Mouse (Mus musculus) NIH3T3 (cell line): ENCODE measurements at regions not wholly inside any gene's neighbourhood (a gene's known extent, or its start where the extent isn't known, plus 50 kb on each side); places are given as distances from the start of the nearest gene placed in this dataset.
A peak's percentile ranks its signal among the peaks of the same experiment; 100 is the strongest.

ENCODE experiments used
- DNase-seq: peaks from one replicate; pipeline ENCODE4 v3.0.0-alpha.2; 2012; ENCODE audit warnings: low read depth

- no peak for DNase-seq
These were observed 192.8 kb upstream of the Hes1 start for GRCm38 (mm10) chr16:29871395-29871794.

- no peak for DNase-seq
These were observed 188.0 kb upstream of the Hes1 start for GRCm38 (mm10) chr16:29876196-29876595.

GRCm38 (mm10) chr16:29877372-29878123 lies 186.6 kb upstream of the Hes1 start:
- no peak for DNase-seq

- DNase-seq: no peak
These were observed 184.5 kb upstream of the Hes1 start for GRCm38 (mm10) chr16:29879665-29880064.

- DNase-seq: no peak
These were observed 182.7 kb upstream of the Hes1 start for GRCm38 (mm10) chr16:29881497-29881896.

GRCm38 (mm10) chr16:29882226-29882972 lies 181.8 kb upstream of the Hes1 start:
- peak; percentile 71 for DNase-seq

- DNase-seq: no peak
These were observed 180.8 kb upstream of the Hes1 start for GRCm38 (mm10) chr16:29883252-29883992.

- DNase-seq: peak; percentile 36
These were observed 179.3 kb upstream of the Hes1 start for GRCm38 (mm10) chr16:29884899-29885298.

GRCm38 (mm10) chr16:29886755-29887154 lies 177.4 kb upstream of the Hes1 start:
- DNase-seq: peak; percentile 5

- no peak for DNase-seq
These were observed 174.8 kb upstream of the Hes1 start for GRCm38 (mm10) chr16:29889346-29889745.

GRCm38 (mm10) chr16:29891472-29891871 lies 172.7 kb upstream of the Hes1 start:
- no peak for DNase-seq

GRCm38 (mm10) chr16:29893871-29894828 lies 170.0 kb upstream of the Hes1 start:
- DNase-seq: peak; percentile 62

- no peak for DNase-seq
These were observed 167.8 kb upstream of the Hes1 start for GRCm38 (mm10) chr16:29896393-29896792.

GRCm38 (mm10) chr16:29903510-29903909 lies 160.7 kb upstream of the Hes1 start:
- no peak for DNase-seq

- no peak for DNase-seq
These were observed 159.9 kb upstream of the Hes1 start for GRCm38 (mm10) chr16:29904183-29904775.

- DNase-seq: no peak
These were observed 156.9 kb upstream of the Hes1 start for GRCm38 (mm10) chr16:29907331-29907730.

GRCm38 (mm10) chr16:29908031-29908430 lies 156.2 kb upstream of the Hes1 start:
- no peak for DNase-seq

- peak; percentile 60 for DNase-seq
These were observed 154.2 kb upstream of the Hes1 start for GRCm38 (mm10) chr16:29909923-29910465.

- peak; percentile 13 for DNase-seq
These were observed 153.0 kb upstream of the Hes1 start for GRCm38 (mm10) chr16:29911164-29911571.

- DNase-seq: peak; percentile 69
These were observed 150.7 kb upstream of the Hes1 start for GRCm38 (mm10) chr16:29913357-29914010.
